Mouse (Mus musculus) leukemia stem cell, adult 10-12 weeks (primary cell): ENCODE results near the gene Mt1. TPM values are rescaled to one million over a fixed set of nuclear protein-coding genes. Genes with fewer than 3 reads are reported as not detected.

Source experiments
- polyA plus RNA-seq: library from polyadenylated mRNA; stranded (reverse); fragments of >175 nt; gene quantifications from 2 replicates; pipeline ENCODE4 v1.2.3, GENCODE M21; 2012; ENCODE audit warnings: low replicate concordance

Mt1 gene
- polyA plus RNA-seq = 66.7 and 296 TPM in 2 replicates

DNA sequence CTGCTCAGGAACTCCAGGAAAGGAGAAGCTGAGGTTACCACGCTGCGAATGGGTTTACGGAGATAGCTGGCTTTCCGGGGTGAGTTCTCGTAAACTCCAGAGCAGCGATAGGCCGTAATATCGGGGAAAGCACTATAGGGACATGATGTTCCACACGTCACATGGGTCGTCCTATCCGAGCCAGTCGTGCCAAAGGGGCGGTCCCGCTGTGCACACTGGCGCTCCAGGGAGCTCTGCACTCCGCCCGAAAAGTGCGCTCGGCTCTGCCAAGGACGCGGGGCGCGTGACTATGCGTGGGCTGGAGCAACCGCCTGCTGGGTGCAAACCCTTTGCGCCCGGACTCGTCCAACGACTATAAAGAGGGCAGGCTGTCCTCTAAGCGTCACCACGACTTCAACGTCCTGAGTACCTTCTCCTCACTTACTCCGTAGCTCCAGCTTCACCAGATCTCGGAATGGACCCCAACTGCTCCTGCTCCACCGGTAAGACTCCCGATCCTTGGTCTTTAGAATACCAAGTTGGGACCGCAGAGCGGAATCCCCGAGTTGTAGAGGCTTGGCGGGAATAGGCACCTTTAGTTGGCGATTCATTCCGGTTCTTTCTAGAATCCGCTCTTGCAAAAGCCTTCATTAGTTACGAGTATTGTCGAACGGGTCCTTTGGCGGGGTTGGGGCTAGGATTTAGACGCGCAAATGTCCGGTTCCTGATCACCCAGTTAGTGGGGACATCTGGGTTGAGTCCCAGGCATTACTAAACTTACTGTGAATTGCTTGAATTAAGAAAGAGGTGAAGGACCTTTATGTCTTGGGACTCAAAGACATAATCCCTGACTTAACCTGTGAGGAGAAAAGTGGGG lies at the start of gene Mt1:
Mt1 (plus strand) TSS at position 226 of the 856 bp plus-strand sequence.

GRCm38 (mm10) chr8:94136933-94137332 lies 41.9 kb upstream of the Mt1 start, which contains the start of gene Mt4:
Gene Mt4, plus strand, starts transcription at chr8:94137197.

GRCm38 (mm10) chr8:94152513-94153300 lies 26.2 kb upstream of the Mt1 start, which contains the start of gene Mt3:
Gene Mt3, plus strand, starts transcription at chr8:94152607.

DNA sequence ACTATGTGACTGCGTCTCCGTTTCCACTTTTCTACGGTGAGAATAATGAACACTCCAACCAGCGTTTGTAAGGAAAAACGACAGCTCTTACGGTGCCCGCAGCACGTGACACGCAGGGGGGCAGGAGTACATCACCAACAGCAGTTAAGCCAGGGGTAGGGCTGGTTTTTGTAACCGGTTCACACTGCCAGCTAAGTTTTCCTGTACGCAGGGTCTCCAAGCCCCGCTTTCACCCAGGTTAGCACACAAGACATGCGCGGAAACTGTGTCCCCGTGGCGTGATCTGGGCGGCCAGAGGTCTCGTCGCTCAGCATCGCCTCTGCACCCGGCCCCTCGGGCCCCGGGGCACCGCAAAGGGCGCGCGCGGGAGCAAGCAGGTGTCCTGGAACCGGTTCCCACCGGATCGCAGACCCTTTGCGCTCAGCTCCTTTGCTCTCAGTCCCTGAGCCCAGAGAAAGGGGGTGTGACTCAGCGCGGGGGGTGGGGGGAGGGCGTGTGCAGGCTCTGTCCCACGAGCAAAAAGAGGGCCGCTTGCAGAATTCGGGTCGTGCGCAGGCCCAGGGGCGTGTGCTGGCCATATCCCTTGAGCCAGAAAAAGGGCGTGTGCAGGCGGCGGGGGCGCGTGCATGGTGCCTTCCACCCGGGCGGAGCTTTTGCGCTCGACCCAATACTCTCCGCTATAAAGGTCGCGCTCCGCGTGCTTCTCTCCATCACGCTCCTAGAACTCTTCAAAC lies 6.6 kb upstream of the Mt1 start, which contains the start of gene Mt2:
Mt2 (plus strand) TSS at position 590 of the 734 bp plus-strand sequence.

GRCm38 (mm10) chr8:94214252-94215173 lies 35.6 kb downstream of the Mt1 start, which contains the start of gene Nup93:
Gene Nup93, plus strand, starts transcription at chr8:94214564.

Other genes with a start within 250 kb of the Mt1 start
- gene Amfr, start 166.2 kb upstream of the Mt1 start, polyA plus RNA-seq = 57.3 and 109 TPM in 2 replicates
- 622 and 727 TPM in 2 replicates for gene Nudt21, start 142.1 kb upstream of the Mt1 start, polyA plus RNA-seq
- 1.5 and 3.1 TPM in 2 replicates for gene Ogfod1, start 141.9 kb upstream of the Mt1 start, polyA plus RNA-seq
- 1.3 and 3.2 TPM in 2 replicates for gene Bbs2, start 80.2 kb upstream of the Mt1 start, polyA plus RNA-seq
- not detected in 2 replicates for gene Mt4, start 41.9 kb upstream of the Mt1 start, polyA plus RNA-seq
- gene Mt3, start 26.5 kb upstream of the Mt1 start, polyA plus RNA-seq = not detected in 2 replicates
- 287 and 345 TPM in 2 replicates for gene Mt2, start 6.4 kb upstream of the Mt1 start, polyA plus RNA-seq
- 2.9 and 5.0 TPM in 2 replicates for gene Nup93, start 35.5 kb downstream of the Mt1 start, polyA plus RNA-seq
- gene Slc12a3, start 150.1 kb downstream of the Mt1 start, polyA plus RNA-seq = 0.14 and 0.17 TPM in 2 replicates
- gene Herpud1, start 207.4 kb downstream of the Mt1 start, polyA plus RNA-seq = 97.5 and 121 TPM in 2 replicates